Mouse (Mus musculus) liver, embryonic 14.5 days (tissue): ENCODE results near the gene Npas3.

Experiments
- CTCF ChIP-seq: IDR thresholded peaks from 2 replicates; pipeline ENCODE4 v1.5.1; 2016; ENCODE audit warnings: antibody characterized with exemption, low read depth, control low read depth
- EP300 ChIP-seq: IDR thresholded peaks from 2 replicates; pipeline ENCODE4 v1.6.1; 2016; ENCODE audit warnings: antibody characterized with exemption, low read depth

- TF ChIP-seq CTCF = no peak
- TF ChIP-seq EP300 = no peak
Measured at GRCm38 (mm10) chr12:53623793-53624192, 375.3 kb downstream of the Npas3 start.
